Mouse (Mus musculus) 3134 (cell line): ENCODE results near the gene Igtp.

ENCODE experiments used
- DNase-seq: peaks from one replicate; pipeline ENCODE4 v3.0.0-alpha.2; 2011; ENCODE audit warnings: low spot score; ENCODE audit not compliant: insufficient read length; ENCODE audit errors: extremely low read depth

The Igtp gene

GRCm38 (mm10) chr11:58254411-58254810 is 55.1 kb downstream of the Igtp start:
- no peak for DNase-seq
